Mouse (Mus musculus) lung, postnatal 25 days (tissue): ENCODE measurements around the gene Fank1.

Source experiments
- DNase-seq: peaks from one replicate; pipeline ENCODE4 v3.0.0; 2022; ENCODE audit warnings: low spot score

Fank1 gene

DNA sequence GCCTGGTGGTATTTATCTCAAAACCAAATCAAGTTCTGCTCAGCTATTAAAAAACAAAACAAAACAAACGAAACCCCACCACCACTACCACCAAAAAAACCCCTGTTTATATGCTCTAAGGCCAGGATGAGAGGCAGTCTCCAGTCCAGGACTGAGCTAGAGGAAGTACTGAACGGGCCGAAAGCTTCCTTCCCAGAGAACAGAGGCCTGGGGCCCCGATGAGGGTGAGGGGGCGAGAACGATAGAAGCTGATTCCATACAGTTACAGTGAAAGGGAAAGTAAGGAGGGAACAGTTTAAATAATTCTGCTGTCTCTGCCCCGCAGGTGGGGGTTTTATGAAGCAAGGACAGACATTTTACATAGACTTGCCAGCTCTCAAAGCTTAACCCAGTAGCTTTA lies 52.9 kb downstream of the Fank1 start:
- DNase-seq = no peak

DNA sequence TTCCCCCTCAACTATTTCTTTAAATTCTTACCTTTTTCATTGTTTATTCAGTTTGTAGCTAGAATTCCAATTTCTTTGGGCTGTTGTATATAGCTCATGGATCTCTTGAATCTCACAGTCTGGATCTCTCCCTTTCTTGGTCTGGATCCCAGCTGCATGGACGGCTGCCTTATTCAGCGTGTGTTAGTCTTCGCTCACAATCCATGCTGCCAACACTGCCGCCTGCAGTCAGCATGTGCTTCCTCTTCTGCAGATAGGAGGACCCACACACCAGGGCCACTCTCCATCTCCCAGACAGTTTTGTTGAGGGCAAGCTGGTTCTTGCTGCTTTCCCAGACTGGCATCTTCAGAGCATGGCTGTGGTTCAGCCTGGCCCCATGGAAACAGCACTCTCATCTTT lies 62.9 kb downstream of the Fank1 start:
- DNase-seq = no peak

DNA sequence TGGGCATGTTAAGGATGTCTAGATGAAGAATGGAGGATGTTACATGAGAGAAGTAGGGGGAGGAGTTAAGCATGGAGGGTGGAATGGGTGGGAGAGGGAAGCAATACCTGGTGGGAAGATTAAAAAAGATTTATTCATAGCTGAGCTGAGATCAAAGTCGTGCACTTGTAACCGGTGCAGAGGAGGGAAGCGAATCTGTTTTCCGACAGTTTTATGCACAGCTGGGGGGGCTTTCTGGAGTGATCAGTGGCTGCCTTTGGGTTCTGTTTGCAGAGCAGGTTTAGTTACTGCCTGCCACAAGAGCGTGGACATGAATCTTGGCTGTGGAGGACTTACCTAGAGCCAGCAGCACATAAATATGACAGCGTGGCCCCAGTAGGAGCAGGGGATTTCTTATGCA lies 65.4 kb downstream of the Fank1 start:
- DNase-seq = no peak

DNA sequence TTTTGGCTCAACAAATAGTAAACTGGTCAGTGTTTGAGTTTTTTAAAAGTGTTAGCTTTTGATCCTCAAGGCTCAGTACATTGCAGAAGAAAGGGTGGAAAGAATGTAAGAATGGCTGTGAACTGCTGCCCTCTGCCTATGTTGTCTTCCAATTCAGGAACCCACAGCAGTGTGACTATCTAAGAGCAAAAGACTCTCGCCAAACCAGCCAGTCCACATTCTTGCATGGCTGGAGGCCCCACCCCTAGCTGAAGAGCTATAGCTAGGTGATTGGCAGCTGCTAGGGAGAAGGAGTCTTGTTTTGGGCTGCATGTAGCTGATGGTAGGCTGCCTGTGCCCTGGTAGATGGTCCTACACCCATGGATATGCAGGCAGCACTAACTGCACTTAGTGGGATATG lies 70.5 kb downstream of the Fank1 start:
- DNase-seq = peak; percentile 39

DNA sequence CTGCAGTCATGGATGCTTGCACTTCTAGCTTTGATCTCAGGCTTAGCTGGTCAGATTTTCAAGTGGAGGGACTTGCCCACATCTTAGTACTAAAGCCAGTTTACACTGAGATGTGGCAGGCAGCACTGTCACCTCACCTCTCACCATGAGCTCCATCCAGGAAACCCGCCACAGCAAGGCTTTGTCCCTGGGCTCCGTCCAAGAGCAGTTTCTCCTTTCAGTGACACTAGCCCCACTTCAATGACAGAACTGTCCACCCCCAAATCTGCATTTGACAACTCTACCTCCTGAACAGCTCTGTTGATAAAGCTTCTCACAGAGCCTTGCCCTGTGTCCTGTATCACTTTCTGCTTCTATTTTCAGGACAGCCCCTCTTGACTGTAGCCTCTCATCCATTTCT lies 71.5 kb downstream of the Fank1 start:
- no peak for DNase-seq

DNA sequence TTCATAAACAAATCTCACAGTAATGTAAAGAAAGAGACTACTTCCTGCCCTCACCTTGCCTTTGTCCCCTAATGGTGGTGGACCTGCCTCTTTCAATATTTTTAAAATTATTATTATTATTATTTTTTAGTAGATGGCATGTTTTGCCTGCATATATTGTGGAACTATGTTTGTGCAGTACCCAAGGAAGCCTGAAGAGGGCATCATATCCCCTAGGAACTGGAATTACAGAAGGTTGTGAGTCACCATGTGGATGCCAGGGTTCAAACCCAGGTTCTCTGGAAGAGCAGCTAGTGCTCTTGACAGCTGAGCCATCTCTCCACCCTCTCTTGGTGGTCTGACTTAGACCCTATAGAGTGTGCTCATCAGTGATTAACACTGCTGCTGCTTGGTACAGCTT lies 74.1 kb downstream of the Fank1 start:
- DNase-seq = no peak

DNA sequence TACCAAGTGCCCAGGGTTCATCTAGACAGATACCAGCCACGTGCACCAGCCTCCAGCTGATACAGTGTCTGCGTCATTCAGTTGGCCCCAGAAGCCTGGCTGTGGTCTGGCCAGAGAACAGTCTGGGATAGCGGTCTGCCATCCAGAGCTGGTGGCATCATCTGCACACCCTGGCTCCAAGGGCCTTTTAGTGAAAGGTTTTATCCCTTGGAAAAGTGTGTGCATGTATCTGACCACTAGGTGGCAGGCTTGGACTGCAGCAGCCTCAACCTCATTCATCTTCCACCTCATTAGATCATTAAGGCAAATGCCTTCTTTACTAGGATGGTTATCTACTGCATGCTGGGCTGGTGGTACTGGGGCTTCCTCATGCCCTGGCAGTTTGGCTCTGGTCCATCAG lies 79.6 kb downstream of the Fank1 start:
- peak; percentile 66 for DNase-seq

DNA sequence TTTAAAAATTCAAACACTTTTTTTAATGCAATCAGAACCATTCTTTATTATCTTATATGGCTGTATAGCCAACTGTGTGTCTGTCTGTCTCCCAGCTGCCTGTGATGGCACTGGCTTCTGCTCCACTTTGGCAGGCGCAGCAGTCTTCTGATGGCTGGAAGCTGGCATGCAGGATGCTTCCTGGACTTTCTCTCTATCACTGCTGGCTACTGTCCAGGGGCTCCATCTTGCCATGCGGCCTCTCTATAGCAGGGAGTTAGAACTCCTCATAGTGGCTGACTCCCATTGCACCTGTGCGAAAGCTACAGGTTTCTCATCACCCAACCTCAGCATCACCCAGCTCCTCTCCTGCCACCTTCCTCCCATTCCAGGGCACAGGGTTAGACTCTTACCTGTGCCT lies 81.8 kb downstream of the Fank1 start:
- no peak for DNase-seq

DNA sequence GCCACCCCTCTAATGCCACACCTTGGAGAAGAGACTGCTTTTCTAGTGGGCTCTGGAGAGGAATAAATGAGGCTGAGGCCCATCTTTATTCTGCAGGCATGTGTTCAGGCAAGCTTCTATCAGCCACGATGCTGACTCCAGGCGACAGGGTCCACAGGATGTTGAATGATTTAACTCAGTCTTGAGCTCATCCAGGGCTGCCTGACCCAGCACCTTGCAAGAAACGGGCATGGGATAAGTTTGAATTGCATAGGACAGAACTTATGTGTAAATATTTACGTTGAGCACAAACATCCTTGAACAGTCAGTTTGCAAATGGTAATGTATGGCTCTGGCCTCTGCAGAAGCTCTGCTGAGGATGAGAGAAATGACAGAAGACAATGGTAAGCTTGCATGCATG lies 82.9 kb downstream of the Fank1 start:
- no peak for DNase-seq

DNA sequence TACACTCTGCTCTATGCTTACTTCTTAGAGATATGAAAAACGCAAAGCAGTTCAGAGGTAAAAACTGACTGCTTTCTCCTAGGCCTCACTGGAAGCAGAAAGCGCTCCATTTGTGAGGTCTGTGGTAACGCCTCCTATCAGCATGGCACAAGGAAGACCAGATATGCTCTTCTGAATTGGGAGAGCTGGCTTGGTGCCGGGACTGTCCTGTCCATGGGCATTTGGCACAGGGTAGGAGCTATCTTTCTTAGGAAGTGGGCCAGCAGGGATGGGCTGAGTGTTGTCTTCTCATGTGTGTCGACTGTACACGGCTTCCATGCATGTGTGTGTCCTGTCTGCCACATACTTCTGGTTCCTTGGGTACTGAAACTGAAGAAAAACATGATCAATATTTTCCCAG lies 85.6 kb downstream of the Fank1 start:
- no peak for DNase-seq

DNA sequence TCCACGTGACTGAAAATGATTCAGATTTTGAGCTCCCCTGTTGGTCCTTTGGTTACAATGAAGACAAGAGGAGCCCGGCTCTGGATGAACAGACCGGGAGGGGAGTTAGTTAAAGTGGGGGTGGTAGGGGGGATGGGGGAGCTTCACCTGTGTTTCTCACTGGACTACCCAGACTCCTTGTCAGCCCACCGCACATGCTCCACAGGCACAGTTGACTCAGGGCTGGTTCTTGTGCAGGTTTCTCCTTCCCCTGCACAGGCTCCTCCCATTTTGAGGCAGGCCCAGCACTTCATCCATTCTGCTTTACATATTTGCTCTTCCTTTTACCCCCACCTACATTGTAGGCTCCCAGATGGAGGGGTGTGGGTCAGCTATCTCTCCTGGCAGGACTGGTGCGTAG lies 86.1 kb downstream of the Fank1 start:
- no peak for DNase-seq

DNA sequence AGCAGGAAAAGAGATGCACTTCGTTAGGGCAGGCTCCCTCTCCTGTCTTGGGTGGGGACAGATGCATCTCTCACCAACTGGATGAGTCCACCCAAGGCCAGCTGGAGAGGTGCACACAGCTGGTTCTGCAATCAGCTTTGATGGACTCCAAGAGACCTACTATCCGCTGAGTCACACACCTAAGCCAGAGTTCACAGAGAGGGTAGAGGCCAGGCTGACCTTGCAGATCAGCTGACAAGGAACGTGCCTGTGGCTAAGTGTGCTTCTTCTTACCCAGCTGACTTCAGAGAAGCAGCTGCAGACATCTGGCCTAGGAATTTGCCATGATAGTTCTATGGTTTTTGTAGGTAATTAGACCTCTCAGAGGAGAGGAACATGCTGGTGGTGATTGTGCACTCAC lies 86.5 kb downstream of the Fank1 start:
- DNase-seq = no peak

DNA sequence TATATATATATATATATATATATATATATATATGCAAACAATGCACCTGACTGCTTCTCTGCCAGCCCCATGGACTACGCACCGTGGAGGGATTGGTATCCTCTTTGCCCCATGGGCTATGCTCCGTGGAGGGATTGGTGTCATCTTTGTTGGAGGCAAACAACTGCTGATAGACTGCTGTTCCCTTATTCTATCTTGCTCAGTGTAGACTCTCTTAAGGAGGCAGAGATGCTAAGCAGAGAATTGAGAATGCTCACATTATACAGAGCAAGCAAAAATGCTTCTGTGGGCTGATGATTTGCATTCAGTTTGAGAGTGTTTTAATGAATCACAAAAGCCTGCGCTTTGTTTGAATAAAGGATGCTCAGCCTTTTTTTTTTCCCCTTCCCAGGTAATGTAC lies 87.0 kb downstream of the Fank1 start:
- DNase-seq = no peak

DNA sequence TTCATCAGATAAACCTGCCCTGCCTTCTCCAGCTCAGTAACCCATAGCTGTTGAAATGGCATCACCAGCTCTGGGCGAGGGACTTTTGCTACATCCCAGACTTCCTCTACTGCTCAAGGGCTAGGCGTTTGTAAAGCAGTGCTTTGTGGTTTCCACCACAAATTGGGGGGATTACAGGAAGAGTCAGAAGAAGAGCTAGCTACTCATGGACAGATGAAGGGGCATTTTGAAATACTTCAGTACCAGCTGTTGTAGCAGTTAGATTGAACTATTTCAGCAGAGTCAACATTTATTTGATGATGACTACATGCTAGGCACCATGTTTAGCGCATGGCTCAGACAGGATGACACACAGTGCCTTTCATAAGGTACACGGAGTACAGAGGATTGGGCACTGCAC lies 93.6 kb downstream of the Fank1 start:
- no peak for DNase-seq

DNA sequence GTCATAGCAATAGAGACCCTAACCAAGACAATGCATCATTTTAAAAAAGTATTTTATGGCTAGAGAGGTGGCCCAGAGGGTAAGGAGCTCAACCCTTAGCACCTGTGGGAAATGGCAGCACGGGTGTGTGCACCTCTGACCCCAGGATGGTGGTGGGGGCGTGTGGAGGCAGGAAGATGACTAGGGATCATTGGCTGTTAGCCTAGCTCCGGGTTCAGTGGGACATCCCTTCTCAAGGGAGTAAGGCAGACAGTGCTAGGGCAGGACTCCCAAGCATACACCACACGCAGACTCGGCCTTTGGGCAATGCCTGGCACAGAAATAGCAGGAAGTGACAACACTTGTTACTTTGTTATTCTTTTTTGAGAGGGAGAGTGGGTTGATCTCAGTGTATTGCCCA lies 96.0 kb downstream of the Fank1 start:
- DNase-seq = no peak

DNA sequence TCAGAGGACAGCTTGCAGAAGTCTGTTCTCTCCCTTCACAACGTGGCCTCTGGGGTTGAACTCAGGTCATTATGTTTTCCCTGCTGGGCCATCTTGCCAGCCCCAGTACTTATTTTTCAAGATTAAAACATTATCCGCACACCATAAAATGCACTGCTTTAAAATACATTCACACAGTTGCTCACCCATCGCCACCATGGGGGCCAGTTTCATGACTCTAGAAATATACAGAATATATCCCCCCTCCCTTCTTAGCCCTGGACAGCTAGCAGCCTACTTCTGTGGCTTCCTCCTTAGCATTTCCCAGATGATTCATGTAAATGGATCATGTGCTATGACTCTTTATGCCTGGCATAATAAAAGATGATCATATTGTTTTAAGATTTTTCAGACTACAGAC lies 99.5 kb downstream of the Fank1 start:
- no peak for DNase-seq

DNA sequence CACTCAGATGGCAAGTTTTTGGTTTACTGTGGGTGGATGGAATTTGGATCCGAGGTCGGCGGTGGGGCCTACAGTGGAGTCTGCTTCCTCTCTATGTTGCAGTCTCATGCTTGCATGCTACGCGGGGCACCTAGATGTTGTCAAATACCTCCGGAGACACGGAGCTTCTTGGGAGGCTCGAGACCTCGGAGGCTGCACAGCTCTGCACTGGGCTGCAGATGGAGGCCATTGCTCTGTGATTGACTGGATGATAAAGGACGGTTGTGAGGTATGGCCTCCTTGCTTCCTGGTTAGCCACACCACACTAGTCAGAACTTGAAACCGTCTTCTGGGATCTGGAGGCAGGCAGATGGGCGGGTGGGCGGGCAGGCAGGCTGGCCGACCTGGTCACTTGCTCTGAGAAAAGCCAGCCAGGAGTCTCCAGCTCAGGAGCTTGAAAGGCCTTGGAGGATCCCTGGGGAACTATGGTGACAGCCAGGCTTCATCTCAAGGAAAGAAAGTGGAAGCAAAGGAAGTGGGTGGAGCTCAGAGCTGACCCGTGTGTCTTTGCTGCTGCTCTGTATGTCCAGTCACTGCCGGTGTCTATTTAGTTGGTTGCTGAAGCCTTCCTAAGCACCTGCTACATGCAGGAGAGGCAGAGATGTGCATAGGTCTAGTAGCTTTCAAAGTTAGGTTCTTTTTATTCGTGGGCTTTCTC lies 100.1 kb downstream of the Fank1 start:
- DNase-seq = no peak

DNA sequence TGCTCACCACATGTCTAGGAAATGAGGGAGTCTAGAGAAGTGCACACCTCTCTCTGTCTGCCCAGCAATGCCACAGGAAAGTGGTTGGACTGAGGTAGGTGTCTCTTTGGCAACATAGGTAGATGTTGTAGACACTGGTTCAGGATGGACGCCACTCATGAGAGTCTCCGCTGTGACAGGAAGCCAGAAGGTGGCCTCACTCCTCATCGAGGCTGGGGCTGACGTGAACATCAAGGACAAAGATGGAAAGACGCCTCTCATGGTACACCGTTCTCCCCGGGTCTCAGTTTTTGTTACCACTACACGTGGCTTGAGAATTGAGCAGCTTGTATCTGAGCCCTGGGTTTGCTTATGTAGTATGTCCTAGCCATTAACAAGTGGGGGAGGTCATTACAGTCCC lies 103.1 kb downstream of the Fank1 start:
- no peak for DNase-seq

DNA sequence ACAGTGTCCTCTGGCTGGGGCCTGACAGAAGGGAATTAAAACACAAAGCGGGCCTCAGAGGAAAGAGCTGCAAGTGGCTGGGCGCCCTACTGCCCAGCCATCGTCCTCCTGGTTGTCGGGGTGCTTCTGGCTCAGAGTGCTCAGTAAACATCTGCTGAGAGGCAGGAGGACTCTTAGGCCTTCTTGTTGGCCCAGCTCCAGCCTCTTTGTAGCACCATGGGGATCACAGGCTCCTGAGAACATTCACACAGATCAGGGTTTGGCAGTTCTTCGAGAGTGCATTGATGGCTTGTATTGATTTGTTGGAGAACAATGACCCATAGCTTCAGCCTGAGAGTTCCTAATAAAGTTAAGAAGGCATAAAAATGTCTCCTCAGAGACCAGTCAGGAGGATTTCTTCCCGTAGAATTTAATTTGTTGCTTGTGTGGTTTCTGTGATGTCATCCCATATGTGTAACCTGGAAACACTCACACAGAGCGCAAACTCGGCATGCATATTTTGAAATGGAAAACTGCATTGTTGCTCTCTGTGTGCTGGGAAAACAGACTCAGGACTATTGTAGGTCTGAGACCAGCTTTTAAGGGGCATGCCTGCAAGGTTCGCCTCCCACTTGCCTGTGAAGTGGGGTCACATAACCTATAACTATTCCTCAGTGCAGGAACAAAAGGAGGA lies 108.2 kb downstream of the Fank1 start:
- DNase-seq = peak; percentile 69

DNA sequence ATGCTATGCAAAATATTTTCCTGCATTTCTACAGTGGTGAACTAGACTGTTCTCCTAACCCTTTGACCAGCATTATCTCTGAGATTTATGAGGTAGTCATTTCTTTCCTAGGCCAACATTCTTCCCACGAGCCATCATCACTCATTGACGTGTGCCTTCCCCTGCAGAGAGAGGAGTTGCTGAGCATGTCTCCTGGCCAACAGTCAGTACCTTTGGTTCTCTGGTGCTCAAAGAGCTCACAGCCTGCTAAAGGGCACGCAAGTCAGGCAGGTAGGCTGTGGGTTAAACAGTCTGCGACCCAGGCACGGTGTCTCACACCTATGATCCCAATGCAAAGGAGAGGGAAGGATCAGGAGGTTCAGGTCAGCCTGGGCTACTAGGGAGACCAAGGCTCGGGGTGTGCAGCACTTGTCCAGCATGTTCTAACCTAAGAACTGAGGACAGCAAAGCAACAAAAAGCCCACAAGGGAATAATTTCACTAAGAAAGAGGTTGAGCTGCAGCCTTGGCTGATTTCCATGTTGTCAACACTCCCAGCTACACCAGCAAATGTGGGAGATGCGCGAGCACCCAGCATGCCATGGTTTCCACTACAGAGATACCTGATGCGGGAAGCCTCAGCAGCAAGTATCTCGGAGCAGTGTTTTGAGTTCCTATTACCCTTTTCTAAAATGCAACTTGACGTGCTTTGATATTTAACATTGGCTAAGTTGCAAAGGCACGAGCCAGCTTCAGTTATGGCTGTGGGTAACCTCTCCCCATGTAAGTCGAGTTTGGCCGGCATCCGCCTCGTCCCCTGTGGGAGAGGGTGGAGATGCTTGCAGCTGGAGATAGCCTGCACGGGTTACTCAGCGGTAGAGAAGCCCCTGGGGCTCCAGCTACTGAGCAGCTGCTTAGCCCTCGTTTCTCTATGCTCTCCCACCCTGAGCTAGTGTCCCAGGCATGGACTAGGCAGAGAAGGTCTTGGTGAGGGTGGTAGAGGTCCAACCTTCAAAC lies 112.6 kb downstream of the Fank1 start:
- no peak for DNase-seq

DNA sequence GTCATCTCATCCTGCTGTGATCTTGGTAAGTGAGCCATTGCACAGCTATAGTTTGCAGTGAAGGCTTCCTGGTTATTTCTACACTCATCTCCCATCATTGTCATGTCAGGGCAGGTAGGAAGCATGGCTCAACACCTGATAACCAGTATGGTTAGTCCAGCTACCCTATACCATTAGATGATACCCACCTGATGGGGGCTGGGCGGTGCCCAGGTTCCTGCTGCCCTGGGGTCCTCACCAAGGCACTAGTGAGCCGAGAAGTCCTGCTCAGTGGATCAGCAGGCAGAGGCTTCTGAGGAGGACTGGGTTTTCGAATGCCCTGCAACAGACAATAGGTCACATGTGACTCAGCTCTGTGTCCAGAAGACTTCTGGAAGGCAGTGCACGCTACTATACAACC lies 113.3 kb downstream of the Fank1 start:
- no peak for DNase-seq

DNA sequence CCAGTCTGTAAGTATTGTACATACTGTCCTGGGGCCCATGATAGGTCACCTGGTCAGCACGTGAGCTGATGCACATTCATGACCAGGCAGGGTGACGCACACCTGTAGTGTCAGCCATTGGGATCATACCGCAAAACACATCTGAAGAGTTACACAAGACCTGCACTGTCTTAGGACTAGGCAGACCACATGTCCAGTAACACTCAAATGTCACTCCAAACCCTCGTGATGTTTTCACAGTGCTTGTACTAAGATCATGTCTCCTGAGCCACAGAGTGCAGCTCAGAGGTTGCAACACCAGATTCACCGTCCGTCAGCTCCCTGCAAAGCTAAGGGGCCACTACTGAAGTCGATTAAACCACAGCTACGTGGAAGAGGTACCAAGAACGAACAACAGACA lies 114.6 kb downstream of the Fank1 start:
- DNase-seq = peak; percentile 4

DNA sequence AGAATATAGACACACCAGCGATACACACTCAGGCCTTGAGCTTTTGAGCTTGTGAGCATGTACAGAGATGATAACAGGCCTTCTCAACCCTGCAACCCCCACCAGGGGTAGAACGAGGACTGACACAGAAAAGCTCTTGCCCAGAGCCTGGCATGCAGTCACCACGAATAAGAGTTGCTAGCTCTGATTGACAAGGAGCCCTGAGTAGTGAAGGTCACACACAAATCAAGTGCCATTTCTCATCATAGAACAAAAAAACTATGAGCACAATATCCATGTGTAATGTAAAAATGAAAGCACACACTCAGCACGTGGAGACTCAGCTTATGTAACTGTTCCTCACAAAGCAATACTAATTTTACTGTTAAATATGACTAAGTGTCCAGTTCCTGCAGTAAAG lies 115.1 kb downstream of the Fank1 start:
- no peak for DNase-seq
